Mouse (Mus musculus) small intestine, adult 2 months (tissue): Measurements from ENCODE around the gene Gm28035. TPM values are rescaled to one million over a fixed set of nuclear protein-coding genes. Genes with fewer than 3 reads are reported as not detected.

Experiments used
- H3K27ac ChIP-seq: fragments of 200-500 bp; 2 replicates; pipeline ENCODE4 v1.5.1; 2012; ENCODE audit warnings: low read depth, low read length, control low read depth, inconsistent platforms; ENCODE audit not compliant: insufficient read depth
- H3K27me3 ChIP-seq: fragments of 200-500 bp; 2 replicates; pipeline ENCODE4 v1.6.1; 2012; ENCODE audit warnings: mild to moderate bottlenecking, moderate library complexity, low read length, inconsistent platforms; ENCODE audit not compliant: control insufficient read depth, insufficient read depth
- H3K36me3 ChIP-seq: fragments of 200-500 bp; 2 replicates; pipeline ENCODE4 v1.6.1; 2012; ENCODE audit warnings: mild to moderate bottlenecking, low read length, control low read depth, inconsistent platforms; ENCODE audit not compliant: control insufficient read depth, insufficient read depth
- H3K4me1 ChIP-seq: fragments of 200-500 bp; 2 replicates; pipeline ENCODE4 v1.6.1; 2012; ENCODE audit warnings: low read length, inconsistent platforms, mixed read lengths; ENCODE audit not compliant: control insufficient read depth, insufficient read depth, insufficient read length
- H3K4me3 ChIP-seq: fragments of 200-500 bp; 2 replicates; pipeline ENCODE4 v1.5.1; 2012; ENCODE audit warnings: low read depth, mild to moderate bottlenecking, control low read depth, inconsistent platforms, low read length, moderate library complexity
- CTCF ChIP-seq: fragments of 200-500 bp; IDR thresholded peaks from 2 replicates; pipeline ENCODE4 v1.5.1; 2012; ENCODE audit warnings: low read depth, mild to moderate bottlenecking, control low read depth, inconsistent platforms, low read length, moderate library complexity, mixed read lengths; ENCODE audit not compliant: insufficient replicate concordance, insufficient read length; ENCODE audit errors: extremely low read depth
- POLR2A ChIP-seq: fragments of 200-500 bp; IDR thresholded peaks from 2 replicates; pipeline ENCODE4 v1.6.1; 2012; ENCODE audit warnings: low read depth, mild to moderate bottlenecking, control low read depth, inconsistent platforms, low read length, moderate library complexity
- WGBS: fragments of 180-500 bp; shearing (Covaris S2); methylation state at CpG from one replicate; pipeline ENCODE4 v1.1.7; 2018; 5-methylcytosine and 5-hydroxymethylcytosine counted together
- polyA plus RNA-seq: library from polyadenylated mRNA; depleted of rRNA; stranded (reverse); fragments of >200 nt; gene quantifications from 2 replicates; pipeline ENCODE4 v1.2.3, GENCODE M21; 2012

Gm28035 gene
- polyA plus RNA-seq, 1 experiment: 6.1 TPM

GRCm38 (mm10) chr2:30238906-30239465, 1.4 kb upstream of the Gm28035 start:
- TF ChIP-seq CTCF (no peak), POLR2A (no peak)
- H3K4me3 ChIP-seq: peak overlapping the region; percentile 94
- H3K27me3 ChIP-seq: no peaks in the 10 kb centered on the region
- WGBS: 39% methylated on average over 3 of the region's 3 CpGs
- H3K36me3 ChIP-seq: peaks cover 21% of the 10 kb centered on the region
- peak overlapping the region; percentile 91 for H3K27ac ChIP-seq
- peaks cover 20% of the 10 kb centered on the region for H3K4me1 ChIP-seq

GRCm38 (mm10) chr2:30239777-30240176, 590 bp upstream of the Gm28035 start:
- peaks cover 24% of the 10 kb centered on the region for H3K36me3 ChIP-seq
- H3K4me1 ChIP-seq: peaks cover 25% of the 10 kb centered on the region
- TF ChIP-seq CTCF: no peak
- no peak; the same call in 1 of the 2 replicates for TF ChIP-seq POLR2A
- H3K27me3 ChIP-seq: no peaks in the 10 kb centered on the region
- WGBS: 30% methylated on average over 4 of the region's 4 CpGs
- 0 out of 2 replicates have a peak overlapping the region, but pooled peaks have one; percentile 10 for H3K4me3 ChIP-seq
- H3K27ac ChIP-seq: peak overlapping the region; percentile 91

DNA sequence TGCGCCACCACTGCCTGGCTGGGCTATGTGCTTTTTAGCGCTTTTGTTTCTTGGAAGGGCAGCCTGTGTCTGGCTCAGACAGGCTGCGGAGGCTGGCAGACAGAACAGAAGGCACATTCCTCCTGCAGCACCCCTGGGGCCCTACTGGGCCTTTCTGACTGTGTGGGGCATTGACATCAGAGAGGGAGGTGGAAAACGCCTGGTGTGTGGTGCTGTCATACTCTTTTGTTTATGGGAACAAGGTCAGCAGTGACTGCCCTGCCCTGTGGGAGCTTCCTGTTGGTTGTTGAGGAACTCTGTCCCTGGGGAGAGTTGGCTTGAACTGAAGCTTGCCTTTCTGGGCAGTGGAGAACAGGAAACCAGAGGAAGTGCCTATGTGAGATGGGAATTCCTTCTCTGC, 2.1 kb downstream of the Gm28035 start:
- Histone ChIP-seq H3K36me3 (peaks cover 25% of the 10 kb centered on the region), H3K27me3 (no peaks in the 10 kb centered on the region), H3K4me3 (no peak overlapping the region), H3K4me1 (peaks cover 33% of the 10 kb centered on the region), H3K27ac (peak overlapping the region; percentile 71)
- WGBS: 60% methylated on average over 4 of the region's 4 CpGs
- no peak for TF ChIP-seq POLR2A
- TF ChIP-seq CTCF: no peak

GRCm38 (mm10) chr2:30243391-30243790, 3.0 kb downstream of the Gm28035 start:
- H3K4me3 ChIP-seq: no peak overlapping the region
- H3K27ac ChIP-seq: peak overlapping the region; percentile 6; the same call in 1 of the 2 replicates
- H3K4me1 ChIP-seq: peaks cover 35% of the 10 kb centered on the region
- H3K36me3 ChIP-seq: peaks cover 27% of the 10 kb centered on the region
- WGBS: 90% methylated on average over 4 of the region's 4 CpGs
- H3K27me3 ChIP-seq: no peaks in the 10 kb centered on the region
- no peak for TF ChIP-seq POLR2A
- no peak for TF ChIP-seq CTCF

- H3K4me3 ChIP-seq: no peak overlapping the region
- peaks cover 34% of the 10 kb centered on the region for H3K4me1 ChIP-seq
- H3K36me3 ChIP-seq: peaks cover 33% of the 10 kb centered on the region
- H3K27ac ChIP-seq: peak overlapping the region; percentile 57
- H3K27me3 ChIP-seq: no peaks in the 10 kb centered on the region
- TF ChIP-seq POLR2A (no peak), CTCF (no peak)
- 28% methylated on average over 7 of the region's 7 CpGs for WGBS
Measured at GRCm38 (mm10) chr2:30244595-30245178, 4.3 kb downstream of the Gm28035 start.

DNA sequence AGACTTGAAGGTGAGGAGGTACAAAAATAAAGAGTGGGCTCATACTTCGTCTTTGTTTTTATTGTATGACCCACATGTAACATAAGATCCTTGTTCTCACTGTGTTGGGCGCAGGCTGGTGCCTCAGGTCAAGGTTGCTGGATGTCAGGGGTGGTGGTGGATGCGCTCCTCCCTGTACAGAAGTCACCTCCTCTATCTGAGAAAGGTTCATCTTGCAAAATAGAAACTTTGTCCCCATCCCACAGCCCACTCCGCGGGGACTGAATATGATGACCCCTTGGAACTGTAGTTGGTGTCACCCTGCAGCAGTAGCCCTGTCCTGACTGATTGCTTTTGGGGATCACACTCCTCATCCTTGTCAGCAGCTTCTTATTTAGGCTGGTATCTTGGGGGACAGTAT, 6.7 kb downstream of the Gm28035 start:
- Histone ChIP-seq H3K4me3 (no peak overlapping the region), H3K4me1 (peaks cover 43% of the 10 kb centered on the region), H3K27ac (no peak overlapping the region), H3K27me3 (no peaks in the 10 kb centered on the region), H3K36me3 (peaks cover 18% of the 10 kb centered on the region)
- WGBS: 94% methylated on average over 5 of the region's 5 CpGs
- no peak for TF ChIP-seq CTCF
- no peak for TF ChIP-seq POLR2A

DNA sequence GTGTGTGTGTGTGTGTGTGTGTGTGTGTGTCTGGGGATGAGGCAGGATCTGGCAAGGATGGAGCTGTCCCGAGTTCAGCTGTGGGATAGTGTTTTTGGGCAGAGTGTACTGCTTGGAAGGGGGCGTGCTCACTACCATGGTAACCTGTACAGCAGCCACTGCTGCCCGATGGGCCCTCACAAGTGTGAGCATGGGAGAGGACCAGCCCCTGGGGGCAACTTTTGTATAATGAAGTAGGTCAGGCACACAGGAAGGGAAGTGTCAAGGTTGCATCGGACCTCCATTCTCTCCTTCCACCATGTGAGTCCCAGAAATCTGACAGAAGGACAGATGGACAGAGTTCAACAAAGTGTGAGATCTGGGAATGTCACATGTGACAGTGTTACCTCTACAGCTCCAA, 7.3 kb downstream of the Gm28035 start:
- H3K36me3 ChIP-seq: peaks cover 16% of the 10 kb centered on the region
- no peaks in the 10 kb centered on the region for H3K27me3 ChIP-seq
- H3K4me1 ChIP-seq: peaks cover 48% of the 10 kb centered on the region
- no peak for TF ChIP-seq CTCF
- no peak for TF ChIP-seq POLR2A
- no peak overlapping the region for H3K27ac ChIP-seq
- WGBS: 65% methylated on average over 4 of the region's 4 CpGs
- H3K4me3 ChIP-seq: no peak overlapping the region
